Comparison of ENCODE assay signal across 22 mouse cellular contexts in the genomic region with DNA sequence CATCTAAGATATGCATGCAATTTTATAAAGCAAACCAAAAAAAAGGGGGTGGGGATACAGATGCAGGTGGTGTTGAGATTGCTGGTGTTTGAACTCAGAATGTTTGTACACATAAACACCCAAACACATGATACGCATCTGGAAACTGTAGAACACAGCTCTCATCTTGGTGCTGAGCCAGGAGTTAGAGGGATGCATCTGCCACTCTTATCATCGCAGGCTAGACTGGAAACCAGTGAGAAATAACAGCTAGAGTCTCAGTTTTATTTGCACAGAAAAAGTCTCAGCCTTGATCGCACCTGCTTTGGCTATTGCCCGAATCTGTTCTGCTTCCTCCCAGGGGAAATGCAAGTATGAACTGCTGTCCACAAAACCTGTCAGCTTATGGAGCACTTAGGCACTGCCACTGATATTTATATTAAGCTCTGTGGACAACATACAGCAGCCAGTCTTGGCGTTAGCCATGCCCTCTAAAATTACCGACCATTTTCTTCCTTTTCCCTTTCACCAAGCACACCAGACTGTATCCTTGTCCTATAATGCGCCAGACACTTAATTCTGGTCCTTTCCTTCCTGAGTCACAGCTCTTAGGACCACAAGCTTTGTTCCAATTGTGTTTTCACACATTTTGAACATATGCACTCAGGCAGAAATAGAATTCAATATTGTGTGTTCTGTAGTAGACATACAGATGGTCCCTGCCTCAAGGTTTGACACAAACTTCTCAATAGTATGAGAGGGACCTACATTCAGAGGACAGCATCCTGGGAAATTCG.
DNase-seq lines count a peak whose midpoint lies in the region; ATAC-seq lines count a peak whose summit lies in the region.
"Had no signal": no experiment of that assay in that cellular context is flagged by ENCODE, and none has a peak within 500 bp of the region (broad histone marks: within the 10 kb centered on the region; RNA-seq: fewer than 3 reads in every experiment).

No protein-coding gene starts in this region.

- H3K27me3 ChIP-seq in forebrain, embryonic 13.5 days = no peaks in the 10 kb centered on the region
- no peaks in the 10 kb centered on the region for H3K27me3 ChIP-seq in forebrain, embryonic 12.5 days
- H3K27me3 ChIP-seq in forebrain, embryonic 16.5 days (replicated peaks; ENCODE audit: control insufficient read depth, insufficient read depth, low read length) = no peaks in the 10 kb centered on the region
- H3K27me3 ChIP-seq: liver, embryonic 12.5 days; midbrain, embryonic 13.5 days; neural tube, embryonic 15.5 days; Patski had no signal

- peak overlapping the region; percentile 40; the same call in 1 of the 2 replicates for H3K27ac ChIP-seq in forebrain, embryonic 13.5 days
- H3K27ac ChIP-seq in forebrain, embryonic 12.5 days = no peak overlapping the region
- no peak overlapping the region for H3K27ac ChIP-seq in forebrain, embryonic 16.5 days (ENCODE audit: low read length)
- H3K27ac ChIP-seq: liver, embryonic 12.5 days; midbrain, embryonic 13.5 days; neural tube, embryonic 15.5 days had no signal

- 83% methylated on average over 8 of the region's 8 CpGs for WGBS in forebrain, embryonic 13.5 days
- WGBS in forebrain, embryonic 12.5 days = 91% methylated on average over 8 of the region's 8 CpGs
- whole genome bisulfite sequencing in forebrain, embryonic 16.5 days = 59% methylated on average over 8 of the region's 8 CpGs

- no peak overlapping the region for H3K4me3 ChIP-seq in forebrain, embryonic 13.5 days
- H3K4me3 ChIP-seq in forebrain, embryonic 12.5 days (replicated peaks) = no peak overlapping the region
- H3K4me3 ChIP-seq in forebrain, embryonic 16.5 days (replicated peaks; ENCODE audit: low read length) = no peak overlapping the region
- H3K4me3 ChIP-seq: erythroblast, embryonic 14.5 days; liver, embryonic 12.5 days; midbrain, embryonic 13.5 days; myocyte; neural tube, embryonic 15.5 days had no signal

- H3K36me3 ChIP-seq in forebrain, embryonic 13.5 days (ENCODE audit: poor library complexity, severe bottlenecking) = no peaks in the 10 kb centered on the region
- no peaks in the 10 kb centered on the region for H3K36me3 ChIP-seq in forebrain, embryonic 12.5 days (replicated peaks)
- no peaks in the 10 kb centered on the region for H3K36me3 ChIP-seq in forebrain, embryonic 16.5 days (ENCODE audit: control insufficient read depth, insufficient read depth)
- H3K36me3 ChIP-seq: midbrain, embryonic 13.5 days; neural tube, embryonic 15.5 days had no signal

- peak; percentile 68 for ATAC-seq in forebrain, embryonic 13.5 days
- no peak for ATAC-seq in forebrain, embryonic 12.5 days (ENCODE audit: low FRiP score)
- ATAC-seq in forebrain, embryonic 16.5 days = peak; percentile 70
- ATAC-seq: liver, embryonic 12.5 days; midbrain, embryonic 13.5 days; Patski had no signal

- peak; percentile 34 for DNase-seq in left cerebral cortex, postnatal 4 days
- DNase-seq in left cerebral cortex, adult 8-10 months (ENCODE audit: low spot score in 2 of 2) = no peak
- peak; percentile 59 for DNase-seq in brain, adult 2 months (ENCODE audit: low read depth, low spot score)
- DNase-seq in liver = no peak
- DNase-seq: adrenal gland, adult 8-10 months; gastrocnemius, postnatal 10 days; heart, adult 18-20 months; heart, postnatal 4 days; kidney, adult 18-20 months; kidney, postnatal 10 days; lung, adult 2 months; right cerebral cortex, postnatal 25 days; thymus, postnatal 36 days had no signal

- intact Hi-C loops in left cerebral cortex, postnatal 4 days (cut with DNase I) = no loop called here

- no peak overlapping the region for H3K4me2 ChIP-seq in forebrain, embryonic 13.5 days
- H3K4me2 ChIP-seq in forebrain, embryonic 12.5 days = no peak overlapping the region
- H3K4me2 ChIP-seq in forebrain, embryonic 16.5 days (ENCODE audit: low read length) = no peak overlapping the region
- H3K4me2 ChIP-seq: liver, embryonic 12.5 days; midbrain, embryonic 13.5 days; neural tube, embryonic 15.5 days had no signal

- H3K4me1 ChIP-seq in forebrain, embryonic 13.5 days = peaks cover 9% of the 10 kb centered on the region; the same call in 1 of the 2 replicates
- H3K4me1 ChIP-seq in forebrain, embryonic 12.5 days = no peaks in the 10 kb centered on the region
- H3K4me1 ChIP-seq in forebrain, embryonic 16.5 days (replicated peaks; ENCODE audit: control insufficient read depth, insufficient read depth, low read length) = 0 out of 2 replicates have a peak, but pooled peaks cover 5% of the 10 kb centered on the region
- H3K4me1 ChIP-seq: liver, embryonic 12.5 days; midbrain, embryonic 13.5 days; neural tube, embryonic 15.5 days had no signal

- no peak overlapping the region for H3K9ac ChIP-seq in forebrain, embryonic 13.5 days
- no peak overlapping the region for H3K9ac ChIP-seq in forebrain, embryonic 12.5 days
- no peak overlapping the region for H3K9ac ChIP-seq in forebrain, embryonic 16.5 days (replicated peaks; ENCODE audit: low read depth, low read length)
- H3K9ac ChIP-seq: liver, embryonic 12.5 days; midbrain, embryonic 13.5 days; neural tube, embryonic 15.5 days had no signal

- H3K9me3 ChIP-seq in forebrain, embryonic 13.5 days (replicated peaks) = no peaks in the 10 kb centered on the region
- H3K9me3 ChIP-seq in forebrain, embryonic 12.5 days = no peaks in the 10 kb centered on the region
- no peaks in the 10 kb centered on the region for H3K9me3 ChIP-seq in forebrain, embryonic 16.5 days (ENCODE audit: control insufficient read depth, low read length)
- H3K9me3 ChIP-seq: liver, embryonic 12.5 days; midbrain, embryonic 13.5 days; neural tube, embryonic 15.5 days had no signal

Comparison
In these comparisons a context has a peak if more than half of its experiments do, and no peak if none do; other contexts are left out.
1. DNase-seq: peak in left cerebral cortex, postnatal 4 days (single experiment) and brain, adult 2 months (single experiment); none in left cerebral cortex, adult 8-10 months (0 of 2) and liver (single experiment).